Mouse (Mus musculus) skeletal muscle tissue, adult 2 months (tissue): Measurements from ENCODE around the gene Ptp4a2.
"Not testable (repeated sequence)": the region's sequence is repeated elsewhere in the genome, so short reads cannot be mapped to it uniquely, and the experiment has no call there.

Source experiments
- DNase-seq: peaks from one replicate; pipeline ENCODE4 v3.0.0-alpha.2; 2012; ENCODE audit warnings: low read depth, low spot score

The Ptp4a2 gene

DNA sequence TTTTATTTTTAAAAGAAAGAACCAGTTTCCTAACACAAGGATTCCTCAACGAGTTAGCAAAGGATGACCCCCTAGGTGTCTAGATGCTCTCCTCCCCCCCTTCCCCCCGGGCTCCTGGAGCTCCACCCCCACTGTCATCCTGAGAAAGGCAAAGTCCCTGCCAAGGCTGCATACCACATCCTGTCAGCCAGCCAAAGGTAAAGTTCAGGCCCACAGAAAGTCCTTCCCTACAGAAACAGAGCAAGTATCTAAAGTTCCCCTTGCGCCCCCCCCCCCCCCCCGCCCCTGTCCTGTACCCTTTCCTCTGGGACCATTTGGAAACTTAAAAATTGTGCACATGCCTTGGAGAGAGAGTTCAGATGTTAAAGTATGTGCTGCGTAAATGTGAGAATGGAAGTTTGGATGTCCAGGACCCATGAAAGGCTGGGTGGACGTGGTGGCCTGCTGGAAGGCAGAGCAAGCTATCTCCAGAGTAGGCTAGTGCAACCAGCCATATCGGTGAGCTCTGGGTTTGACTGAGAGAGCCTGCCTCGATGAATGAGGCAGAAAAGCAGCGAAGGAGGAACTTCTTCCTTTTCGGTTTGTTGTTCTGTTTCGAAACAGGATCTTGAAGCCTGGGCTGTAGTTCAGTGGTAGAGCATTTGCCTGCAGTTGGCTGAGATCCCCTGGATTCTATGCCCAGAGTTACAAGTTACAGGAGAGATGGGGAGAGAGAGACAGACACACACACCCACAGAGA is 71.7 kb downstream of the Ptp4a2 start:
- DNase-seq = peak; percentile 63

DNA sequence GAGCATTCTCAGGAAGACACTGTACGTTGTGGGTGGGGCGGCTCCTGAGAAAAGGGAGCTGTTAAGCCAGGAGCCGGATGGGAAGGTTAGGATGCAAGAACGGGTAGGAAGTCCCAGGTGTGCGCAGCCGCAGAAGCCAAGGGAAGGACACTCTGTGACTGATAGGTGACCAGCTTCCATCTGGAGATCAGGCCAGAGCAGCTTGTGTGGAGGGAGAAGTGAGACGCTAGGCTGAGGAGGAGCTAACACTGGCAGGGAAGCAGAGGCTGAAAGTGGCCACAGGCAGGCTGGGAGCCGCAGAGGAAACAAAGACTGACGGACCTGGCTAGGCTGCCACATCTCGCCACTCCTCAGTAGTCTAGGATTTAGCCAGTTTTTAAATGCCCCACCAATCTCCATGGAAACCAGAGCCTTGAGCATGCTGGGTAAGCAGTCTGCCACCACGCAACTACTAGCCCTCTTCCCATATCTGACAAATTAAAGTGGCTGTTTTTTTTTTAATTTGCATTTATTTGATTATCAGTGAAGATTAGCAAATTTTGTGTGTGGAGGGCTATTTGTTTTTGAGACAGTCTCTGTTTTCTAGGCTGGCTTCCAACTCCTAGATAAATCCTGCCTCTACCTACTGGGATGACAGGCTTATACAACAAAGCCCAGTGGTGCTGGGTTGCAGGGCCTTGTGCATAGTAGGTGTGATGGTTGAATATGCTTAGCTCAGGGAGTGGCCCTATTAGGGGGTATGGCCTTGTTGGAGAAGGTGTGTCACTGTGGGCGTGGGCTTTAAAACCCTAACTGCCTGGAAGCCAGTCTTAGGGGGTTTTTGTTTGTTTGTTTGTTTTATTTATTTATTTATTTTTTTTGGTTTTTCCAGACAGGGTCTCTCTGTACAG is 73.3 kb downstream of the Ptp4a2 start:
- DNase-seq = peak; percentile 19

DNA sequence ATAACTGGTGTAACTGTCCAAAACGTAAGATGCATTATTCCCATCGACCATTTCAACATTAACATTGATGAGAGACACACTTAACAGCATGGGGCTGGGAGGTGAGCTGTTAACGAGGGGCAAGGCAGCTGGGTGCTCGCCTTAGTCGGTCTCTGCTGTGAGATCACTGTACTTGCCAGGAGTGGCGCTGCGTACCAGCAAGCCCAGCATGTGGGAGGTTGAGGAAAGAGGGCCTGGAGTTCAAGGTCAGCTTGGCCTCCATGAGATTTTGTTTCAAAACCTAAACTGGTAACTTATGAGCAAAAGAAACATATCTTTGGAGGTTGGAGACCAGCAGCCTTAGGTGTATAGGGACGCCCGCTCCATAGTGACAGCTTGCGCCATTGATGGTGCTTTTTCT is 78.6 kb downstream of the Ptp4a2 start:
- DNase-seq = no peak

DNA sequence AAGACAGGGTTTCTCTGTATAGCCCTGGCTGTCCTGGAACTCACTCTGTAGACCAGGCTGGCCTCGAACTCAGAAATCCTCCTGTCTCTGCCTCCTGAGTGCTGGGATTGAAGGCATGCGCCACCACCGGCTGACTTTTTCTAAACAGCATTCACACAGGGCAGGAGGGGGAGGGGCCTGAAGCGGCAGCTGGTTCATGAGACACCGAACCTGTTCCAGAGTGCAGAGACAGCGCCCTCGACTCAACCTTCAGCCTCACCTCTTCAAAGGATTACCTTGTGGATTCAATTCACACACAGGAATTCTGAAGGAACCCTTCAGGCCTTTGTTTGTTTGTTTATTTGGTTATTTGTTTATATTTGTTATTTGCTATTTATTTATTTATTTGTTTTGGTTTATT is 79.1 kb downstream of the Ptp4a2 start:
- DNase-seq = no peak

DNA sequence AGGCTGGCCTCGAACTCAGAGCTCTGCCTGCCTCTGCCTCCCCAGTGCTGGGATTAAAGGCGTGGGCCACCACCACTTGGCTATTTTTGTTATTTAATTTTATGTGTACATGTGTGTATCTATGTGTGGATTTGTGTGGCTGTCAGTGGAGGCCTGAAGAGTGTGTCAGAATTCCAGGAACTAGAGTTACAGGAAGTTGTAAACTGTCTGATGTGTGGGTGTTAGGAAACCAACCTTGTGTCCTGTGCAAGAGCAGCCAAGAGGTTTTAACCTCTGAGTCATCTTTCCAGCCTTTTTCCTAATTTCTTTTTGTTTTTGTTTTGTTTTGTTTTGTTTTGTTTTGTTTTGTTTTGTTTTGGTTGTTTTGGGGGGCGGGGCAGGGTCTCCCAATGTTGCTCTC is 83.8 kb downstream of the Ptp4a2 start:
- no peak for DNase-seq

DNA sequence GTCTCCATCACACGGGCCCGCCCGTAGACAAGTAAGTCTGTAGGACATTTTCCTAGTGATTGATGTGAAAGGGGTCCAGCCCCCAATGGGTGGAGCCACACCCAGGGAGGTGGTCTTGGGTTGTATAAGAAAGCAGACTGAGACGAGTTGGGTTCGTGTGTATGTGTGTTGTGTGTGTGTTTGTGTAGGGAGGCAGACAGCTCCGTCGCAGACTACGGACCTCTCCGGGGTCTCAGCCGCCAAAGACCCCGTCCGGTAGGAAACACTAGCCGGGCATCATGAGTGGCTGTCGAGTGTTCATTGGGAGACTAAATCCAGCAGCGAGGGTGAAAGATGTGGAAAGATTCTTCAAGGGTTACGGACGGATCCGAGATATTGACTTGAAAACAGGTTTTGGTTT is 87.8 kb downstream of the Ptp4a2 start:
- not testable (repeated sequence) for DNase-seq
